Mouse (Mus musculus): Measurements from ENCODE around the gene Morf4l1. TPM values are rescaled to one million over a fixed set of nuclear protein-coding genes. Genes with fewer than 3 reads are reported as not detected.
"Not testable (repeated sequence)": the region's sequence is repeated elsewhere in the genome, so short reads cannot be mapped to it uniquely, and the experiment has no call there.

The Morf4l1 gene
- total and polyA plus RNA-seq, 2 experiments from 2014 or later: 295 to 638 TPM

DNA sequence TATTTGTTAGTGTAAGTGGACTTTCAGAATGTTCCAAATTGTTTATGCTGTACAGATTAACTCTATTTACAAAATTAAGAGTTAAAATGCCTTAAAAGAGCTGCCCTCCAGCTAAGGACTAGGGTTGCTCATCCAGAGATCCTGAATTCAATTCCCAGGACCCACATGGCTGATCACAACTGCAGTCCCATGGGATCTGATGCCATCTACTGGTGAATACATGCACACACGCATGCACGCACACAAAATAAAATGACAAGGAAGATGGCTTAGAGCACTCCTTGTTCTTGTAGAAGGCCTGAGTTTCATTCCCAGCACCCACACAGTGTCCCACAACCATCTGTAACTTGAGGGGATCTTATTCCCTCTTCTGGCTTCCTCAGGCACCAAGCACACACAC, 13.8 kb downstream of the Morf4l1 start:
- Histone ChIP-seq H3K4me1 (ENCODE audit: insufficient read depth) (no peaks in the 10 kb centered on the region), H3K9ac (no peak overlapping the region), H3K27ac (ENCODE audit: low read depth, low read length) (no peak overlapping the region), H3K36me3 (ENCODE audit: insufficient read depth) (peaks cover 49% of the 10 kb centered on the region), H3K4me2 (ENCODE audit: low read depth) (no peak overlapping the region), H3K4me3 (ENCODE audit: low read depth, low read length) (no peak overlapping the region), H3K9me3 (ENCODE audit: low read length) (no peaks in the 10 kb centered on the region), H3K27me3 (ENCODE audit: insufficient read depth, low read length) (no peaks in the 10 kb centered on the region)
- peak; percentile 62 for TF ChIP-seq CTCF (IDR thresholded peaks at IDR 0.05; ENCODE audit: low read depth)
- ATAC-seq: peak; percentile 60
- 66% methylated on average over 2 of the region's 2 CpGs for WGBS
- DNase-seq: peak; percentile 46

DNA sequence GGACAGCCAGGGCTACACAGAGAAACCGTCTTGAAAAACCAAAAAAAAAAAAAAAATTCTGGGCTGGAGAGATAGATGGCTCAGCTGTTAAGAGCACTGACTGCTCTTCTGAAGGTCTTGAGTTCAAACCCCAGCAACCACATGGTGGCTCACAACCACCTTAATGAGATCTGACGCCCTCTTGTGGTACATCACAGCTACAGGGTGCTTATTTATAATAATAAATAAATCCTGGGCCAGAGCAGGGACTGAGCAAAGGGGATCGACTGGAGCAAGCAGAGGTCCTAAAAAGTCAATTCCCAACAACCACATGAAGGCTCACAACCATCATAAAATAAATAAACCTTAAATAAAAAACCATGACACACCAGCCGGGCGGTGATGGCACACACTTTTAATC, 15.6 kb downstream of the Morf4l1 start:
- no peaks in the 10 kb centered on the region for H3K27me3 ChIP-seq (ENCODE audit: insufficient read depth, low read length)
- no peaks in the 10 kb centered on the region for H3K9me3 ChIP-seq (ENCODE audit: low read length)
- no peak overlapping the region for H3K4me2 ChIP-seq (ENCODE audit: low read depth)
- no peak for DNase-seq
- H3K9ac ChIP-seq: no peak overlapping the region
- no peak for TF ChIP-seq CTCF (IDR thresholded peaks at IDR 0.05; ENCODE audit: low read depth)
- 85% methylated on average over 5 of the region's 5 CpGs for WGBS
- H3K4me3 ChIP-seq (ENCODE audit: low read depth, low read length): no peak overlapping the region
- peaks cover 52% of the 10 kb centered on the region for H3K36me3 ChIP-seq (ENCODE audit: insufficient read depth)
- no peak for ATAC-seq
- H3K27ac ChIP-seq (ENCODE audit: low read depth, low read length): no peak overlapping the region
- no peaks in the 10 kb centered on the region for H3K4me1 ChIP-seq (ENCODE audit: insufficient read depth)

DNA sequence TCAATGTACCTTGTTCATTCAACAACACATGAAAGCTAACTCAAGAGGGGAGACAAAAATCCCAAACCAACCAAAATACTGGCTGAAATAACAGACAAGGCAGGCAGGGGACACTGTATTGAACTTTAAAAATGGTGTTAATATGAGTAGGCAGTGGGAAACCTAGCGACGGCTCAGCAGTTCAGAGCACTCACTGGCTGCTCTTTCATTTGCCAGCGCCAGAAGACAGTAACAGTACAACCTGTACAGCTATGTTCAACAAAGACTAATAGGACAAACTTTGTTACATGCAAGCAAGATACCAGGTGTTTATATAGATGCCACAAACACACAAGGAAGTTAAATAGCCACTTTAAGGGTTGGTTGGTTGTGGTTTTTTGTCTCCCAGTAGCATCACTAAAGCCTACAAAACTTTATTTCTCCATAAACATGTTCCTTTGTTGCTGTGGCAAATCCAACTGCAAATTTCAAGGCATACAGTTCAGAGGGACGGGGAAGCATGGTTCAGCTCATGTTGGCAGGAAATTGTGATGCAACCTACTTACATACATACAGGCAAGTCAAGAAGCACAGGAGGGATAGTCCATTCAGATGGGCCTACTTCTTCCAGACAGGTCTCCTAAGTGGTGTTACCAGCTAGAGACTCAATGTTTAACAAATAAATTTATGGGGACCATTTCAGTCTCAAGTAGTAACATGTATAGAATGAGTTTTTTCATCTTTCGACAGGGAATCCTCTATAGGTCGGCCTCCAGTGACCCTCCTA, 25.1 kb downstream of the Morf4l1 start:
- Histone ChIP-seq H3K27me3 (ENCODE audit: insufficient read depth, low read length) (no peaks in the 10 kb centered on the region), H3K4me3 (ENCODE audit: low read depth, low read length) (no peak overlapping the region), H3K4me1 (ENCODE audit: insufficient read depth) (no peaks in the 10 kb centered on the region), H3K36me3 (ENCODE audit: insufficient read depth) (peaks cover 42% of the 10 kb centered on the region), H3K9ac (no peak overlapping the region), H3K27ac (ENCODE audit: low read depth, low read length) (no peak overlapping the region), H3K9me3 (ENCODE audit: low read length) (no peaks in the 10 kb centered on the region), H3K4me2 (ENCODE audit: low read depth) (no peak overlapping the region)
- DNase-seq: no peak
- TF ChIP-seq CTCF (IDR thresholded peaks at IDR 0.05; ENCODE audit: low read depth): no peak
- no peak for ATAC-seq
- 91% methylated on average over 6 of the region's 6 CpGs for WGBS

DNA sequence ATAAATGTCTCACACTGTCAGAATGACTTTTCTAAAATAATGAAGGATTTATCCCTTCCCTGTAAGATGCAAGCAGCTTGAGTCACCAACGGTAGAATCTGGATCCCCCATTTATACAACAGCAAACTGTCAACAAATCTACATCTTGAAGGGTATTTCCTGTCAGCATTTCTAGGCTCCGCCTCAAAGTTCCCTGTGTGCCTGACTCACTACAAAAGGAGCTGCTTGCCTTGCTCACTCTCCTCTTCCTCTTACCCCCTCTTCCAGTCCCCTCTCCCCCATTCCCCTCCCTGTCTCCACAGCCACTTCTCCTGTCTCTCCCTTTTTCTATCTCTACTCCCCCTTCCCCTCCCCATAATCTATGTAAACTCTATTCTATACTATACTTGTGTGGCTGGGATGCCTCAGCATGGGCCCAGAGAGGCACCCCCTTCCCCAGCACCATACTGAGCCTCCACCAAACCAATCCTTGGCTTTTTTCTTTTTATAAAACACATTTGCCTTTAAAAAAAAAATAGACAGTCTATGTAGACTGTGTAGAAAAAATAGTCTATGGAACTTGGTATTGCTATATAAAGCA, 26.6 kb downstream of the Morf4l1 start:
- Histone ChIP-seq H3K27me3 (ENCODE audit: insufficient read depth, low read length) (no peaks in the 10 kb centered on the region), H3K9me3 (ENCODE audit: low read length) (no peaks in the 10 kb centered on the region), H3K27ac (ENCODE audit: low read depth, low read length) (no peak overlapping the region), H3K4me2 (ENCODE audit: low read depth) (no peak overlapping the region), H3K4me3 (ENCODE audit: low read depth, low read length) (no peak overlapping the region), H3K36me3 (ENCODE audit: insufficient read depth) (peaks cover 35% of the 10 kb centered on the region), H3K4me1 (ENCODE audit: insufficient read depth) (no peaks in the 10 kb centered on the region), H3K9ac (no peak overlapping the region)
- DNase-seq (no peak), ATAC-seq (peak; percentile 30)
- no peak for TF ChIP-seq CTCF (IDR thresholded peaks at IDR 0.05; ENCODE audit: low read depth)
- 90% methylated on average over 2 of the region's 2 CpGs for WGBS

DNA sequence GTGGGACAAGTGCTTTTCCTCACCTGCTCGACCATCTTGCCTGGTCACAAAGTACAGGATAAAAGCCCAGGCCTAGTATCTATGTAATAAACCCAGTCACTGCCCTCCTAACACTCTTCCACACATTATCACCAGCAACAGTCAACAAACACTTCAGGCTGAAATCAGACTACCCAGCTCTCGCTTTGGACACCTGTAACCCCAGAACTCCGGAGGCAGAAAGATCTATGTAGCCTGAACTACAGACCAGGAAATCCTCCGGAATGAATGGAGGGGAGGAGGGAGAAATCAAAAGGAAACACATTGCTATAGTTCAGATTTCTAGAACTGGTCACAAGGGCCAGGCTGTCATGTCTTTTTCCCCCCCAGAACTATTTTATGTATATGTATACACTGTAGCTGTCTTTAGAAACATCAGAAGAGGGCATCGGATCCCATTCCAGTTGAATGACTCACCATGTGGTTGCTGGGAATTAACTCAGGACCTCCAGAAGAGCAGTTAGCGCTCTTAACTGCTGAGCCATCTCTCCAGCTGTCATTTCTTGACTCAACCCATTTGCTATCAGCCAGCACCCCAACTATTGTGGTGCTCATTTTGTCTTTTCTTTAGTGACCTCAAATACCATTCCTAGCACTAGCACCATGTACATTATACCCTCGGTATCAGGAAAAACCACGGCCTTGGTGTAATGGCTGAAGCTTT, 29.7 kb downstream of the Morf4l1 start:
- H3K4me3 ChIP-seq (ENCODE audit: low read depth, low read length): no peak overlapping the region
- no peak overlapping the region for H3K27ac ChIP-seq (ENCODE audit: low read depth, low read length)
- H3K27me3 ChIP-seq (ENCODE audit: insufficient read depth, low read length): no peaks in the 10 kb centered on the region
- H3K4me2 ChIP-seq (ENCODE audit: low read depth): no peak overlapping the region
- peaks cover 20% of the 10 kb centered on the region for H3K36me3 ChIP-seq (ENCODE audit: insufficient read depth)
- ATAC-seq (no peak), DNase-seq (no peak)
- no peaks in the 10 kb centered on the region for H3K9me3 ChIP-seq (ENCODE audit: low read length)
- H3K4me1 ChIP-seq (ENCODE audit: insufficient read depth): no peaks in the 10 kb centered on the region
- WGBS: 94% methylated on average over 8 of the region's 8 CpGs
- no peak overlapping the region for H3K9ac ChIP-seq
- TF ChIP-seq CTCF (IDR thresholded peaks at IDR 0.05; ENCODE audit: low read depth): no peak

DNA sequence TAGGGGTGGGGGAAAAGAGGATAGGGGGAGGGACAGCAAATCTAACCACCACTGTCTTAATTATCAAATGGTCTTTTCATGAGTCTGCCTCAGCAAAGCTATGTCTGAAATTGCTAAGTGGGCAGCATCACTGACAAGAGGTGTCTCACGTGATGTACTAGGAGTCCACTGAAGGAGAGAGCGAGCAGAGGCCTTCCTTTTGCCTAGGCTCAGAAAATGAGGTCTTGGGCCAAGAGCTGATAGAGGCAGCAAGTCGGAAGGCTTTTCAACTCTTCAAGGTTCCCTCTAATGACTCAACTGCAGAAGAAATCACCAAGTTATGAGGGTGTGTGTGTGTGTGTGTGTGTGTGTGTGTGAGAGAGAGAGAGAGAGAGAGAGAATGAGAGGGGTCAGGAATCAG, 30.4 kb downstream of the Morf4l1 start:
- Histone ChIP-seq H3K27me3 (ENCODE audit: insufficient read depth, low read length) (no peaks in the 10 kb centered on the region), H3K4me3 (ENCODE audit: low read depth, low read length) (no peak overlapping the region), H3K36me3 (ENCODE audit: insufficient read depth) (peaks cover 12% of the 10 kb centered on the region), H3K9me3 (ENCODE audit: low read length) (no peaks in the 10 kb centered on the region), H3K27ac (ENCODE audit: low read depth, low read length) (no peak overlapping the region), H3K4me2 (ENCODE audit: low read depth) (no peak overlapping the region), H3K9ac (no peak overlapping the region), H3K4me1 (ENCODE audit: insufficient read depth) (no peaks in the 10 kb centered on the region)
- ATAC-seq: no peak
- 95% methylated on average over 3 of the region's 3 CpGs for WGBS
- no peak for TF ChIP-seq CTCF (IDR thresholded peaks at IDR 0.05; ENCODE audit: low read depth)
- DNase-seq: no peak

DNA sequence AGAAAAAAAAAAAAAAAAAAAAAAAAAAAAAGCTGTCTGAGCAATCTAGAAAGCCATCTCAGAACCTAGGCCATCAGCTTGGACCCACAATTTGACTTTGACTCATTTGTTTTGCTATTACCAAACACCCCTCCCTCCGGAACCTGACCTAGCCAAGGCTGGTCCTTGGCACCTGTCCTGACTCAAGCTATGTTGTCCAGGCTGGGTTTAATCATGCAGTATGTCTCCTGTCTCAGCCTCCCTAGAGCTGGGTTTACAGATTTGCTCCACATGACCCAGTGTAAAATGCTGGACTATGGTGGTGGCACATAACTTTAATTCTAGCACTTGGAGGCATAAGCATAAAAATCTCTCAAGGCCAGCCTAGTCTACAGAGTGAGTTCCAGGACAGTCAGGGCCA, 31.6 kb downstream of the Morf4l1 start:
- WGBS: 90% methylated on average over 1 of the region's 1 CpGs
- no peak for ATAC-seq
- H3K27ac ChIP-seq (ENCODE audit: low read depth, low read length): no peak overlapping the region

DNA sequence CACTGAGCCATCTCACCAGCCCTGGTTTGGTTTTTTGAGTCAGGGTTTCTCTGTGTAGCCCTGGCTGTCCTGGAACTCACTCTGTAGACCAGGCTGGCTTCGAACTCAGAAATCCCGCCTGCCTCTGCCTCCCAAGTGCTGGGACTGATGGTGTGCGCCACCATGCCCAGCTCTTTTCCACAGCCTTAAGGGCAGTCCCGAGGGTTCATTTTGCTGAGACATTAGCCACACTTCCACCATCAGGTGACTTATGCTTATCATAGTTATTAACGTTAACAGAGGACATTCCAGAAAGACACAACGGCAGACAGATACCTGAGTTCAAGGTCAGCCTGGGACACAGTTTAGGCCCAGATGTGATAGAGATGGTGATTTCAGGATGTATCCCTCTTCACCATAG, 32.6 kb downstream of the Morf4l1 start:
- H3K27ac ChIP-seq (ENCODE audit: low read depth, low read length); H3K4me2 ChIP-seq (ENCODE audit: low read depth); H3K4me3 ChIP-seq (ENCODE audit: low read depth, low read length); DNase-seq; ATAC-seq; H3K27me3 ChIP-seq (ENCODE audit: insufficient read depth, low read length); H3K9ac ChIP-seq; H3K4me1 ChIP-seq (ENCODE audit: insufficient read depth); H3K9me3 ChIP-seq (ENCODE audit: low read length): not testable (repeated sequence)
- WGBS: 92% methylated on average over 6 of the region's 6 CpGs
- peaks cover 12% of the 10 kb centered on the region for H3K36me3 ChIP-seq (ENCODE audit: insufficient read depth)

More for the DNA sequence above, 31.6 kb downstream of the Morf4l1 start:
- no peak for DNase-seq
- Histone ChIP-seq H3K4me1 (ENCODE audit: insufficient read depth) (no peaks in the 10 kb centered on the region), H3K4me2 (ENCODE audit: low read depth) (no peak overlapping the region), H3K9me3 (ENCODE audit: low read length) (no peaks in the 10 kb centered on the region), H3K27me3 (ENCODE audit: insufficient read depth, low read length) (no peaks in the 10 kb centered on the region), H3K4me3 (ENCODE audit: low read depth, low read length) (no peak overlapping the region), H3K36me3 (ENCODE audit: insufficient read depth) (peaks cover 12% of the 10 kb centered on the region), H3K9ac (no peak overlapping the region)
- TF ChIP-seq CTCF (IDR thresholded peaks at IDR 0.05; ENCODE audit: low read depth): no peak
